Mouse (Mus musculus) left cerebral cortex, adult 8-10 months (tissue): Measurements from ENCODE around the gene Cd9. TPM values are rescaled to one million over a fixed set of nuclear protein-coding genes. Genes with fewer than 3 reads are reported as not detected.

Experiments
- DNase-seq, 2 experiments: peaks; one replicate each; pipeline ENCODE4 v3.0.0; 2022; ENCODE audit warnings: low spot score in 2 of 2
- total RNA-seq, 4 experiments: library from RNA; stranded (reverse); gene quantifications; 2 replicates each; pipeline ENCODE4 v1.2.4; 2022

Gene Cd9
- 100 to 1,000 TPM in 2 of 4 experiments, 10 to 100 TPM in 2; 53.2 to 129 (median 82.7) TPM for total RNA-seq

DNA sequence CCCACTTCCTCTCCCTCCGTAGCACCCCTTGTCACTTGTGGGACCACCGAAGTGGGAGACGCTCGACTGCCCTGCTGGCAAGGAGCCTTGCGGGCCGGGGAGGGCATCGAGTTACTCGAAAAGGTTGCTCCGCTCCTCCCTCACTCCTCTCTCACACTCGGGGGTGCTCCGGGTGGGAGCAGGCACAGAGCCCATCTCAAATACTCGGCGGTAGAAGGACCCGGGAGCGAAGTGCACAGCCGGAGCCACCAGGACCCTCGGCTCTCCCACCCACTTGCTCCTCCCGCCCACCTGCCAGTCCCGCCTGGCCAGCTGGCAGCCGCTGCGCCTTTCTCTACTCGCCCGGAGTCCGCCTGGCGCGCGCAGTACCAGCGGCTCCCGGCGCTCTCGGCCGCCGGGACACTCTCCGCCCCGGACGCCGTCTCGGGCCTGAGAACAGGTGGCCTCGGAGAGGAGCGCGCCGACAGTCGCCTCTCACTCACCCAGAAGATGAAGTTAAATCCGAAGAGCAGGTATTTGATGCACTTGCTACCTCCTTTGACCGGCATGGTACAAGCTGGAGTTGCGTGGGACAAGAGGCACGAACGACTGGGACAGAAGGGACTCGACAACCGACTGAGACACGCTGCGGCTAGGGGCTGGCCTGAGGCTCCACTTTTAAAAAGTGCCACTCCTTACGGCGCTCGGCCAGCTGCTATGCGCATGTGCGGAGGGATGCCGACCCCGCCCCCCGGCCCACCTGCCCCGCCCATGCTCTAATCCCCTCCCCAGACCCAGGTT is at the start of gene Cd9:
TSS of gene Cd9 (minus strand) at position 700 of the 780 bp plus-strand sequence.
- DNase-seq: no peak

DNA sequence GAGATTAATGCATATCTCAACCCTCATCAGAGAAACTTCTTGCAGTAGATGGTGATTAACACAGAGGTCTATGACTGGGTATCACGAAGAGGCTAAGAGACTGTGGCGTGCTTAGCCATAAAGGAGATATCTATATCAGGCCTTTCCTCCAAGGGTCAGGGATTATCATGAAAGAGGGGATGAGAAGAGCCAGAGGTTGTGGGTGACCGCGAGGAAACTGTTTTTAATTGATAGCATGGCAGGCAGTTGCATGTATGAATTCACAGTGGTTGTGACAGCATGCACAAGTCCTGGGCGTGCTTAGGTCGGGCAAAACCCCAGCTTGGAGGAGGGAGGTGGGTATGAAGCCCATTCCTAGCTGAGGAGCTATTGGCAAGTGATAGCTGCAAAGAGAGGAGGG is 46.7 kb upstream of the Cd9 start:
- no peak for DNase-seq

DNA sequence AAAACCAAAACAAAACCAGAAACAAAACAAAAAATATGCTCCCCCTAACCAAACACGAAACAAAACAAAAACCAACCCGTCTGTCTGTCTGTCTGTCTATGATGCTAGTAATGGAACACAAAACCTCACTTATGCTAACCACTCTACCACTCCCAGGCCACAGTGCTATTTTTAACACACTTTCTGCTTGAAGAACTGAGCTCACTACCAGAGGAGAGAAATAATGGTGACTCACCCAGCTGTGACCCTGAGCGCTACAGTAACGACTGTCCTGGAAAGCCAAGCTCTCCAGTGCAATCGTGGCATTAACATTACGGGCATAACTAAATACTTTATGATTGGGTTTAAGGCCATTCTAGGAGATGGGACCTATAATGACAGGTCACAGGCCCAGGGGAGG is 46.2 kb upstream of the Cd9 start:
- no peak for DNase-seq

DNA sequence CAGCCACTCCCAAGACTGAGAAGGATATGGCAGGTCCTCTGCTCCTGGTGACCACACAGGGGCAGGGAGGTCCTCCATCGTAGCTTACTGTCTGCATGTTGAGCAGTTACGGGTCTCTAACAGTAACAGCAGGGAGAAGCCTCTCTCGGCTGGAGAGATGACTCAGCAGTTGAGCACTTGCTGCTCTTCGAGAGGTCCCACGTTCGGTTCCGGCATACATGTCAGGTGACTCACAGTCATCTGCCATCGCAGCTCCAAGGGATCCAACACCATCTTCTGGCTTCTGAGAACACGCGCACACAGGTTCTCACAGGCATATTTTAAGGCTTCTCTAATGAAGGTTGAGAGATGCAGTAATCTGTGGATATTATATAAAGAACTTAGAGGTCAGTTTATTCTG is 45.6 kb upstream of the Cd9 start:
- no peak for DNase-seq

DNA sequence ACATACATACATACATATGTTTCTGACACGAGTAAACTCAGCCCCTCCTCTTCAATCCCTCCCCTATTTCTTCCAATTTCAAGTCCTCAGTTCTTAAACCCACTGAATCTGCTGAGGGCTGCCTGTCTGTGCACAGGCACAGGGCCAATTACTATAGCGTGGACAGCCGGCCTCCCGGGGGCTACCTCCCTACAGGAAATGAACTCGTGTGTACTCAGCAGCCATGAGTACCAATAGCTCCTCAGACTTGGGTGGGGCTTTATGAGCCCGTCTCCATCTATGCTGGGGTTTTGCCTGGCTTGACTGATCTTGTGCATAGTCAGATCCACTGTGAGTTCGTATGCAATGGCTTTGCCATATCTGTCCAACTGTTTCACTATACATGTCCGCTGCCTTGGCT is 44.8 kb upstream of the Cd9 start:
- no peak for DNase-seq

DNA sequence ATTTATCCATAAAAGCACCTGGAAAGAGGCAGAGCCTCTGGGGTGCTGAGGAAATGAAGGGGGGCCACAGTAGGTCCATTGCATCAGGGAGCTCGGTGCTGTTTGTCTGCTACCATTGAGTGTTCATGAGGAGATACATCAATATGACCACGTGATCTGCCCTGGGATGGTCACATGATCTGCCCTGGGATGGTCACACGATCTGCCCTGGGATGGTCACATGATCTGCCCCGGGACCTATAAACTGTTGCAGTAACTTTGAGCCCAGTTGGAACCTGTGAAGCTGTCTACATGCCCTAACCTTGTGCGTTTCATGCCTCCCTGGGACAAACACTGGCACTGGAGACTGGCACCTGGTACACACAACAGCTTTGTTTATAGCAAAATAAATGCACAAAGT is 43.9 kb upstream of the Cd9 start:
- no peak for DNase-seq

DNA sequence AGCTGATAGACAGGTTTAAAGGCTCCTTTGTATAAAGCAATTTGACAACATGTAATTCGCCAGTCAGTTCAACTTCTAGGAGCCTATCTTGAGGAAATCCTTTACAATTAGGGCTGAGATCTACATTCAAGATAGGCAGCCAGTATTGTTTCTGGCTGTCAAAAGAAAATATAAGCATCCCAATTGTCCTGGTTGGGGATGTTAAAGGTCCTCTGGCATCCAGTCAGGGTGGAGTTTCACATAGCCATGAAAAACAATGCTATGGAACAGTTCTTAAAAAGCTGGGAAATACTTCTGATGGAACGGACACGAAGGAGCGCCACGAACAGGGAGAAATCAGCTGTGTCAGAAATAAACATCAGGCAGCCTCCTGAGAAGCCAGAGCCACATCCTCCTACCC is 40.4 kb upstream of the Cd9 start:
- DNase-seq: no peak

DNA sequence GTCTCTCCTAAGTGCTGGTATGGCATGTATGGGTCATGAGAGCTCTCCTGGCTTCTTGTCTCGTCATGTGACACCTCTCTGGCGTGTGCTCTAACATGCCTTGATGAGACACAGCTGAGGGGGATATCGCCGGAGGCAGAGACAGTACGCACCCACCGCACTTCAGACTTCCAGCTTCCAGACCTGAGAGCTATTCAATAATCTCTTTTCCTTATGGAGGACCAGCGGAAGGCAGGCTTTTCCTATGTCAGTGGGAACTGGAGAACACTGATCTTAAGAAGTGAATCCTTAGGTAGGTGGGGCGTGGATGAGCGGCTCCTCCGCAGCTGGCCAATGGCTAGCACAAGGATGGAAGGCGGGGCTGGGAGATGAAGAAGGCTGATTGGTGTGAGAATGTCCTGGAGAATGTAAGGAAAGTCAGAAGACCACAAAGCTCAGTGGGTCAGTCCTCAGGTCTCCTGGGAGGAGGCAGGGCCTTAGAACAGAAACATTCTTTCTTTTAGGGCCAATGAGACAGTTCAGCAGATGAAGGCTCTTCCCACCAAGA is 38.6 kb upstream of the Cd9 start:
- DNase-seq: no peak

DNA sequence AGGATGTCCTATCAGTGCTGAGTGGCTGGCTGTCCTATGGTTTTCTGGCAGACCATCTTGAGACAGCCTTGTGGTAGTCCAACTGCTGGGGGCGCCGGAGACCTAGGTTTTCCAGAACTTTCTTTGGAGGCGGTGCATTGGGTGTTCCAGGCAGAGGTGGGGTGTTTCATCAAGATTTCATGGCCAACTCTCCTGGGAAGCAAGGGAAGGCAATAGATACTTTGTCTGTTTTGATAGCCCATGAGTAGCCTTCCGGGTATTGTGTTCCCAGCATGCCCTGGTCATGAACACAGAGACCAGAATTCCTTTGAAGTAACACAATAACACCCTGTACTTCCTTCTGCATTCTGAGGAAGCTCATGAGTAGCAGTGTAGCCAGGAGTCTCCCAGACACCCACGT is 34.9 kb upstream of the Cd9 start:
- no peak for DNase-seq

DNA sequence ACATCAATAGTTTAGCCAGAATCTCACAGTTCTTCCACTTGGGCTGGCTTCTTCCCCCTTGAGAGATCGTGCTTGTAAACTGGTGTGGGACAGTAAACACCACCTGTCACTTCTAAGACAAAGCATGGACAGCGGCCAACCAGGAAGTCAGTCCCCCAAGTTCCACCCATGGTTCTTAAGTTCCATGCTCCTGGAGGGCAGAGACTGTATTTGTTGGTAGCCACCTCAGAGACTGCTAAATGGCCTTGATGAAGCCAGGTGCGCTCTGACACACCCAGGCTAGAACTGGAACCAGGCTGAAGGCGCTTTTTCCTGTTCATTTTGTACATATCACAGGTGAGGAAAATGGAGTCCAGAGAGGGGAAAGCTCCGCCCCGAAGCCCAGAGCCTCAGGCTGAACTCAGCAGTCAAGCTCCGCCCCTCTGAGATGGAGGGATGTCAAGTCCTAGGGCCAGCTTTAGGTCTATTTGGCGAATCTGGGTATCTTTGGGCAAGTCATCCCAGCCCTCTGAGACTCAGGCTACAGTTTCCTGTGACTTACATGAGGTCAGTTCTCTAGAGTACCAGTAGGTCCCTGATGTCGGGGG is 34.1 kb upstream of the Cd9 start:
- DNase-seq: no peak

DNA sequence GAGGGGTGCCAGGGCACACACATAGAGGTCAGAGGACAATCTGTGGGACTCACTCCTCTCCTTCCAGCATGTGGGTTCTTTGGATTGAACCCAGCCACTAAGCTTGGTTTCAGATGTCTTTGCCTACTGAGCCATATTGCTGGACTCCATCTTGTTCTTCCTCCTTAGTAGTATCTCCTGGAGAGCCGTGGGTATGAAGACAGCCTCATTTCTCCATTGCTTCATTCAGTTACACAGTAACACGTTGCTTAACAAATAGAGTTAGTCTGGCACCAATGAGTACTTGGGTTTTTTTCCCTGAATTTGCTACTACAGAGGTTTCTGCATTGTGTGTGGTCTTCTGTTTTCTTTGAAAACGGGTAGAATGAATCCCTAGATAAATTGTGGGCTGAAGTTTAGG is 31.5 kb upstream of the Cd9 start:
- DNase-seq: no peak

DNA sequence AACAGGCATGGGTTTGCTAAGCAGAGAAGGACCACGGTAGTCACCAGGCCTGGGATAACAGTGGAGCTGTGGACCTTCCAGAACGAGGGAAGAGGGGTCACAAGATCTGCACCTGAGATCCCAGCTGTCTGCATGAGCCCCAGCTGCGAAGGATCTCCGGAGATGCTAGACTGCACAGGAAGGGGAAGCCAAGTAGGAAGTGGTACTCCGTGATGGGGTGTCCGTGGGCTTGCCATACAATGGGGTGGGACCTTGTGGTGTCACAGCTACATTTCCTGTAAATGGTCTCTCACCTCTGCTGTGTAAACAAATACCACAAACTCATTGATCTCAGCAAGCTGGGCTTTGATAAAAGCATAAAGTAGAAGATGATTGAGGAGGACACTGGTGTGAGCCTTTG is 29.4 kb upstream of the Cd9 start:
- no peak for DNase-seq

DNA sequence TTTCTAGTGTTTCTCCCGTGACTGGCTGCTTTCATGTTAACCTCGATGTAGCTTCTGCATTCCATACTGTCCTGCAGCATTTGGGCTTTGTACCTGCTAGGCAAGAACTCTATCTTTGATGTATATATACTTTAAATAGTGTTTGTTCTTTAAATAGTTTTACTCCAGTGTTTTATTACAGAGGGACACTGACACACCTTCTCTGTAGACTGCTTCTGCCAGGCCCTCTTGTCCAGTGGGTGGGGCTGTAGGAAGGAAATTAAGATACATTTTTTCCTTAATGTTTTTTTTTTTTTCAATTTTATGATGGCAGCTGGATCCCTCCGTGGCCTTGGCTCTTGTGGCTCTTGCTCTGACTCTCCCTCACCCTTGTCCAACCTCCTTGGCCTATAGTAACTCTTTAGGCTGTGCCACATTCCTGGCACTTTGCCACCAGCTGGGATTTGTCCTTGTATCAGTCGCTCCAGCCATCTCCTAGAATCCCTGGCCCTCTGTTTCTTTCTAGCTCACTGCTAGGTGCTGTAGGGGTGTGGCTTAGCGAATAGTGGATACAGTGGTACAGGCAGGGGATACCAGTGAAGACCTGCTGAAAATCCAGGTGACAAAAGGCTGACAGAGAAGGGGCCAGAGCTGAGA is 27.1 kb upstream of the Cd9 start:
- no peak for DNase-seq

DNA sequence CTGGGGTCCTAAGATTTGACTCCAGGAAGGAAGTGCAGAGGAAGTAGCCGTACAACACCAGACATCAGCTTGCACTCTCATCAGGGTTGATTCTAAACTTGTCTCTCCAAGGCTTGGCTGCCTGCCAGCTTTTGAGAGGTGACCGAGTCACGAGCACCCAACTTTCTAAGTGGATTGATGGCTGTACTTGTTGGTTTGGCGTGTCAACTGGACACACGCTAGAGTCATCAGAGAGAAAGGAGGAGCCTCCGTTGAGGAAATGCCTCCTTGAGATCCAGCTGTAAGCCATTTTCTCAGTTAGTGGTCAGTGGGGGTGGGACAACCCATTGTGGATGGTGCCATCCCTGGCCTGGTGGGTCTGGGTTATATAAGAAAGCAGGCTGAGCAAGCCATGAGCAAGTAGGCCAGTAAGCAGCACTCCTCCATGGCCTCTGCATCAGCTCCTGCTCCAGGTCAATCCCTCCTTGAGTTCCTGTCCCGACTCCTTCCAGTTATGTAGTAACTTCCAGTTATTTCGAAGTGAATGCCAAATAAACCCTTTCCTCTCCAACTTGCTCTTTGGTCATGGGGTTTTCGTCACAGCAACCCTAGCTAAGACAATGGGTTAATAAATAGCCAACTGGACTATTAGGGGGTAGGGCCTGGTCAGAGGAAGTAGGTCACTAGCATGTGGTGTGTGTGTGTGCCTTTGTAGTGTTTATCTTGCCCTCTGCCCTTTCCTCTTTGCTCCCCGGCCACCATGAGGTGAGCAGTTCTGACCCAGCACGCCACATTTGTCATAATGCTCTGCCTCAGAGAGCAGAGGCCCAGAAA is 21.1 kb upstream of the Cd9 start:
- no peak for DNase-seq

DNA sequence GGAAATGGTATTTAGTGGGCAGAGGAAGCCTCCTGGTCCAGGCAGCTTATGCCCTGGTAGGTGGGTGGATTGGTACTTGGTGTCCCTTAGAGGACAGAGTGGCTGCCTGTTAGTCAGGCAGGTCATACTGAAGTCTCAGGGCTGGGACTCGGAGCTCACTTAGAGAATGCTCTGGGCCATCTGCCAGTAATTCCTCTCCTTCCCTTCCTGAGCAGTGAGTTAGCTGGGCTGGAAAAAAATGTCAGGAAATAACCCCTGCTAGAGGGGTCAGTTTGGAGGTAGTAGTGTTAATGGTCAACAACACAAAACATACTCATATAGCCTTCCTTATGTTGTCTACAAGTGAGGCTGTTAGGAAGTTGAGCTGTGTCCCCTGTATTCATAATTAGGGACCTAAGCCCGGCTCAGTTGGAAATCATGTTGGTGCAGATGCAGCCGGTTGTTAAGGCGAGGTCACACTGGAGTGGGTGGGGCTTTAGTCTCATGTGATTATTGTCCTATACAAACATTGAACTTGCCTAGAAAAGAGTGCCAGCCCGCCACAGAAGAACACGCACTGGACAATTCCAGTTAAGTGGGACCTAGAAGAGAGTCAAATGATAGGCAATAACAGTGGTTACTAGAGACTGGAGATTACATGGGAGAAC is 18.5 kb upstream of the Cd9 start:
- no peak for DNase-seq

DNA sequence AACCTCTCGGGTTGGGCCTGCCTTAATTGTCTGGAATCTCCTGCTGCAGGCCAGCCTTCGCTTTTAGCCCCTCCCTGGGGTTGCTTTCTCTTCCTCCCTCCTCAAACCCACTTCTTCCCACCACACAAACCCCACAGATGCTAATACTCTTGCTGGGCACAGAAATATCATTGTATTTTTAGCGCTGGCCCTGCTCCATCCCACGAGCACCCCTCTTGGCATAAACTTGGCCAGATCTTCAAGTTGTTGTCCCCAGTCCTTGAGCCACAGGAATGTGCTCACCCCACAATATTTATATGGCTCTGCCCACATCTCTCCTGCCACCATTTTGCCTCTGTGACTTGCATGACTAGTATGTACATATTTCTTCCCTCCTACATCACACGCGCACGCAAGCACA is 16.6 kb upstream of the Cd9 start:
- no peak for DNase-seq

DNA sequence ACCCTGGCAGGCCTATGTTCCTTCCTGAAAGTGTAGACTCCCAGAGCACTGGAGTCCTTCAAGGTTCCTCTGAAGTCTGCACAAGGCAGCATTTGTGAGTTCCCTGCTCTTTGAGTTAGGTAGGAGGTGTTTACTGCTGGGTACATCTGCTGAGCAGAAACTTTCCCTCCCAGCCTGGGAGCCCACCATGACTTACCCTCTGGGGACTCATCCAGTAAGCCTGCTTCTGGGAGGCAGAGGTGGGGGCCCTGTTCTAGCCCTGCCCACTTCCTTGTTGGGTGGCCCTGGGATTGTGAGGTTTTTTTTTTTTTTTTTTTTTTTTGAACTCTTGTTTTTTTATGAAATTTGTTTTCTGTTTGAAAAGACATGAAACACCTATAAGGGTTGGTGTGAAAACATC is 16.1 kb upstream of the Cd9 start:
- DNase-seq: no peak

DNA sequence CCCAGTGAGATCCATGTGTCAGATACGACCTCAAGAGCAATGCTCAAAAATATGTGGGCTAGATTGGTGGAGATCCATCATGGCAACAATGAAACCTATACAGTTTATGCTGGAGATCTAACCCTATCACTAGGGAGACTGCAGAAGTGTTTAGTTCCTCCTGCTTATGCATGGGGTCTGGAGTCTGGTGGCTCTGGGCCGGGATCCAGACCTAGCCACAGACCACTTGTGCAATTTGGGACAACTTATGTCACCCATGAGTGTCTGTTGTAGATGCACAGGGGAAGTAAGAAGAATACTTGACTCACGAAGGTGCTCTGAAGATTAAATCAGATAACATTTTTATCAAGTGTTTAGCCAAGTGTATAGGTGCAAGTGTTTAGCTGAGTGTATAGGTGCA is 15.2 kb upstream of the Cd9 start:
- no peak for DNase-seq

DNA sequence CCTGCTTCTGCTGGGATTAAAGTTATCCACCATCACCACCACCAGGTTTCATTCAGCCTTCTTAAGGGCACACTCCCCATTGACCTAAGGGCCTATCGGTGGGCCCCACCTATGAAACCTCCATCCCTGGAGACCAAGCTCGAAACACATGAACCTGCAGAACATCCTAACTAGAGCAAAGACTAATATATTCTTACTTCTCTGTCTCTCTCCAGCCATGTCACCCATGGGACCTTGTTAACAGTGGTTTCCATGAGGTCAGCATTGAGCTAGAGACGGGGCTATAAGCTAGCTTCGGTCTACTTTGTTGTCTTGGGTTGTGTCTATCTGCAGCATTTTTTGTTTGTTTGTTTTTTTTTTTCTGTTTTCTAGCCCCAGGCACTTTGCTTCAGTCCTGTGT is 11.8 kb upstream of the Cd9 start:
- no peak for DNase-seq

DNA sequence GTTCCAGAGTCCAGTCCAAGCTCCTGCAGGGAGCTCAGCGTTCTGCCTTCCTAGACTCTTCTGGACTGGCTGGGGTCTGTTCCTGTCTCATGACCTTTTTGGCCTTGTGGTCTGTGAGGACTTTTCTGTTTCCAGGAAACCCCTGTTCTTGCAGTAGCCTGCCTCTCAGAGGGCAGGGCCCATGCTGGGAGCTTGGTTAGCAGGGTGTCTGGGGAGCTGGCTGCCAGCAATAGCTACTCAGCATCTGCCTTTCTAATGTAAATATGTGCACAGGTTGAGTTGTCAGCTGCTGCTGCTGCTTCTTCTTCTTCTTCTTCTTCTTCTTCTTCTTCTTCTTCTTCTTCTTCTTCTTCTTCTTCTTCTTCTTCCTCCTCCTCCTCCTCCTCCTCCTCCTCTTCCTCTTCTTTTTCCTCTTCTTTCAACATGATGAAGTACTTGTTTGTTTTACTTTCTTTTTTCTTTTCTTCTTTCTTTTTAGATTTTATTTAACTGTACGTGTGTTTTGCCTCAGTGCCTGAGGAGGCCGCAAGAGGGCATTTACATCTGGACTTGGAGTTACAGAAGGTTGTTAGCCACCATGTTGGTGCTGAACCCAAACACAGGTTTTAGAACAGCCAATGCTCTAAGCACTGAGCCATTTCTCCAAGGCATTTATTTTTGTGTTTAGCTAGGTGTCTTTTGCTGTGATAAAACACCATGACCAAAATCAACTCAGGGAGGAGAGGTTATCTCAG is 10.2 kb upstream of the Cd9 start:
- no peak for DNase-seq
